Mouse (Mus musculus): Measurements from ENCODE around the gene Tmem40.

Gene Tmem40

DNA sequence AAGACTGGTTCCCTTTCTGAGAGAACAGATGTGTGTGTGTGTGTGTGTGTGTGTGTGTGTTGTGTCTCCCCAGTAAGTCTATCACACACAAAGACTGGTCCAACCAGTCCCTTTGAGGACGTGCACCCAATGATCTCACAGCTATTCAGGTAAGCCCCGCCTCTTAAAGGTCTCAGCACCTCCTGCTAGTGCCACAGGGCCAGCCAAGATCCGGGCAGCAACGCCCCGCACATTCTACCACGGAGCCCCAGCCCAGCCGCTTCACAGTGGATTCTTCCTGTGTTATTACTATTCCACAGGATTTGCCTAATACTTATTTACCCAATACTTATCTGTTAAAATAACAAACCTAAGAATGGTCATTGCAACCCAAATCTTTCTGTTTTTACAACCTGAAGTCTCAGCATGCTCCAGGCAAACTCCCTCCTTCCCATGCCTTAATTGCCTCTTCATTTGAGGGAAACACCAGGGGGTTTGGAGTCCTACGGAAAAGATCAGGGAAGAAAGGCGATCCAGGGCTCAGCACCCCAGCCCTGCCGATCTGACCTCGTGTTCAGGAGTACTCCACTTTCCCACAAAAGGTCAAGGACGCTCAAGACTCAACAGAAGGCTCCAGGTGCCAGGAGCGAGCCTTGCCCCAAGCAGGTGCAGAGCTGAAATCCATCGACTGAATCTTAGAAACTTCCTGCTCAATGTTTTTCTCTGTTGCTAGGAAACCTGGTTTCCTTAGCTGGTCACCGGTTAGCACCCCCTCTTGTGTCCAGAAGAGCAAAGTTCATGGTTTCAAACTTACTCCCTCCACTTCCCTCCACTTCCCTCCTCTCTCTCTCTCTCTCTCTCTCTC lies 44.3 kb downstream of the Tmem40 start:
- in situ Hi-C loops (cut with MboI; ENCODE audit: unreplicated experiment in 2 of 2) = no loop called here

DNA sequence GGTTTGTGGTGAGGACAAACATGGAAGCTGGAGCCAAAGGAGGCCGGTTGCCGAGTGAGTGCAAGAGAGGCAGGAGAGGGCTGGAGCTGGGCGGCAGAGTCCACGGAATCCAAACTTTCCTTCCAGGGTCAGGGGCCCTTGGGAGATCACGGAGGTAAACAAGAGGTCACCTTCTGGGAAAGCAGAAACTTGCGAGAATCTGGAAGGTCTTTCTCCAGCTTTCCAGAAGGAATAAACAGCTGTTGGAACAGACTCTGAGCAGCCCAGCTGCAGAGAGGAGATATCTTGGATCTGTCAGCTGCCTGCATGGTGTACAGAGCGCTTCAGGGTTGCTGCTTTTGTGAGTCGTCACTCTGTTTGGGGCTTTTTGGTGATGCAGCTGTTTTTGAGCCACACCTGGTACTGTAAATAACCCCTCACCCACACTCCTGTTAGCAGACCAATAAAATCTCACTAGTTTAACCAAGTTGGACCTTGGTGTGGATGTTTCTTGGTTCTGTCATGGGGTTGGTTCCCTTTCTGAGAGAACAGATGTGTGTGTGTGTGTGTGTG lies 45.0 kb downstream of the Tmem40 start:
- in situ Hi-C loops (cut with MboI; ENCODE audit: unreplicated experiment in 2 of 2) = no loop called here

DNA sequence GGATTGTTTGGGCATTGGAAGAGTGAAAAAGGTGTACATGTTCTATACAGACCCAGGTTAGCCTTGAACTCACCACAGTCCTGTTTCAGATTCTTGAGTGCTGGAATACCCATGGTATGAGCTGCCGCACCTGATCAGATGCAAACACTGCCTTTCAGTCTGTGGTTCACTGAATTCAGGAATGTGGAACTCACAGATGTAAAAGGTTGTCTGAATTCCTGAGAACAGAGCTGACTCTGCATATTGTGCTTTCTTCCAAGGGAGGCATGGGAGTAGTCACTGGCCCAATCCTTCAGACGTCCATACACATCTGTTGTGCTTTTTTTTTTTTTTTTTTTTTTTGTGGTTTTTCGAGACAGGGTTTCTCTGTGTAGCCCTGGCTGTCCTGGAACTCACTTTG lies 50.9 kb downstream of the Tmem40 start:
- in situ Hi-C loops (cut with MboI; ENCODE audit: unreplicated experiment in 2 of 2) = no loop called here

GRCm38 (mm10) chr6:115702901-115703300 lies 59.3 kb downstream of the Tmem40 start:
- in situ Hi-C loops (cut with MboI; ENCODE audit: unreplicated experiment in 2 of 2) = no loop called here

DNA sequence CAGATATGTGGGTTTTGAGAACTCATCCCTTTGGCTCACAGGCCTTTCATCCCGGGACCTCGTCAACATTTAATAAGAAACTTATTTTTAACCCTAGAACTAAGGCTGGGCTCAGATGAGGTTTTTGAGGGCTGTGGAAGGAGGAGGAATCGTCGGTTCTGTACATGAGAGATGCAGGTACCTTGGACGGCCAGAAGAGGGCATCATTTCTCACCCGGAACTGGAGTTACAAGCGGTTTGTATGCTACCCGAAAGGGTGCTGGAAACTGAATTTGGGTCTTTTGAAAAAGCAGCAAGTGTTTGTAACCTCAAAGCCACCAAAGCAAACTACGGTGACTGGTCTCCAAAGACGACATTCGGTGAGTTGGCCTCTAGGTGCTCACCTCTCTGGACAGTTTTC lies 60.9 kb downstream of the Tmem40 start:
- in situ Hi-C loops (cut with MboI; ENCODE audit: unreplicated experiment in 2 of 2) = no loop called here

GRCm38 (mm10) chr6:115700778-115701177 lies 61.4 kb downstream of the Tmem40 start:
- in situ Hi-C loops (cut with MboI; ENCODE audit: unreplicated experiment in 2 of 2) = no loop called here

DNA sequence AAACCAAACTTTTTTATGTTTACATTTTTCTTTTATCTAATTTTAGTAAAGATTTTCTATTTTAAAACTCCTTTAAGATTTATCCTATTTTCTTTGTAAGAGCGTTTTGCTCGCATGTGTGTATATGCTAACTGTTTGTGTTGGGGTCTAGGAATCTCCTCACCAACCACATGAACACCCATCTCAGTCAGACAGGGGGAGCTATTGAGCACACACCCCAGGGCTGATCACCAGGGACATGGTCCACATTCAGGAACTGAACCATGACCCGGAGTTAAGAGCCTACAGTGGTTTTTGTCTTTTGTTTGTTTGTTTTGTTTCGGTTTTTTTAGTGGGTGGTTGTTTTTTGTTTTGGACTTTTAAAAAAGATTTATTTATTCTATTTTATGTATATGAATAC lies 63.5 kb downstream of the Tmem40 start:
- in situ Hi-C loops (cut with MboI; ENCODE audit: unreplicated experiment in 2 of 2) = no loop called here

GRCm38 (mm10) chr6:115697739-115698558 lies 64.3 kb downstream of the Tmem40 start:
- in situ Hi-C loops (cut with MboI; ENCODE audit: unreplicated experiment in 2 of 2) = no loop called here

DNA sequence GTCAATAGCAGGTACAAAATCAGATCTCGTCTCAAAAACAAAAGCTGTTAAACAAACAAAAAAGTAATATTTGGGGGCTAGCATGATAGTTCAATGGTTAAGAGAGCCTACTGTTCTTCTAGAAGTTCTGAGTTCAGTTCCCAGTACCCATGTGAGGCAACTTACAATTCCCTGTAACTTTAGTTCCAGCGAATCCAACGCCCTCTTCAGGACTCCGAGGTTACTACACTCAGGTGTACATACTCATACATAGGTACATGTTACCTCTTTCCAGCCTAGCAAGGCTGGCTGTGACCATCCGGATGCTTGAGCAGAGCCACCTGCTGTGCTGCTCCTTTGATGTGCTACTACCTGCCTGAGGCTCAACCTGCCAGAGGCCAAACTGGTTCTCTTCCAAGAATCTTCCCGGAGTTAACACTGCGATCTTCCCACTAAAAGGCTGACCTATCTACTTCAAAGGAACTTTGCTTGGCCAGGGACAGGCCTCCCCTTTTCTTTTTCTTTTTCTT lies 65.4 kb downstream of the Tmem40 start:
- in situ Hi-C loops (cut with MboI; ENCODE audit: unreplicated experiment in 2 of 2) = no loop called here

GRCm38 (mm10) chr6:115695124-115695523 lies 67.1 kb downstream of the Tmem40 start:
- in situ Hi-C loops (cut with MboI; ENCODE audit: unreplicated experiment in 2 of 2) = no loop called here

DNA sequence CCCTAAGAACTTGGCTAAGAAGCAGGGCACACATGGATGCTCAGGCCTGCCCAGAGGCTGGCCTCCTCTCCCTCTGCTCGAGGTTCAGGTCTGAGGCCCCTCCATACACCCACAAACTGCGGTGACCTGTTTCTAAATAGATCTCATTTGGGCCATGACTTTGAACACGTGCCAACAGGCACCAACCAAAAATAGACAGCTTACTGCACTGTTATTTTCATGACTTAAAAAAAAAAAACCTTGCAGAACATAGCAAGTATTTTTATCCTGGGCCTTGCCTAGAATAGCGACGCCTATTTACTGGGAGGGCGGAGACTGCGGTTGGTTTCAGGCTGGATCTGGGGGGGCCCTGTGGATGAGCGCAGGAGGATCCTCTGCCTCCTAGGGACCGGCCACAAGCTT lies 67.8 kb downstream of the Tmem40 start:
- in situ Hi-C loops (cut with MboI; ENCODE audit: unreplicated experiment in 2 of 2) = no loop called here

GRCm38 (mm10) chr6:115692963-115693730 lies 69.1 kb downstream of the Tmem40 start:
- in situ Hi-C loops (cut with MboI; ENCODE audit: unreplicated experiment in 2 of 2) = no loop called here

GRCm38 (mm10) chr6:115692163-115692950 lies 69.9 kb downstream of the Tmem40 start:
- in situ Hi-C loops (cut with MboI; ENCODE audit: unreplicated experiment in 2 of 2) = no loop called here

DNA sequence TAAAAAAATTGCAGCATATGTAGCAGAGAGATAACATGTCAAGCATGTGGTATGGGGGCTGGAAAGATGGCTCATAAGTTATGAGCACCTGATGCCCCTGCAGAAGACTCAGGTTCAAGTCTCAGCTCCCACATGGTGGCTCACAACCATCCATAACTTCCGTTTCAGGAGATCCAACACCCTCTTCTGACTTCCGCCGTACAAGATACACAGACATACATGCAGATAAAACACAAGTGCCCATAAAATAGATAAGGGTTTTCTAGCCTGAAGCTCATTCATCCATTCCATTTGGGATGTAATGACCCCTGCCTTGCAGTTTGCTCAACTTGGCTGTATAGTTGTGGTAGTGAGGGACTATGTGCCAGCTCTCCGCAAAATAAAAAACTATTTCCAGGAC lies 72.1 kb downstream of the Tmem40 start:
- in situ Hi-C loops (cut with MboI; ENCODE audit: unreplicated experiment in 2 of 2) = no loop called here

GRCm38 (mm10) chr6:115688589-115688988 lies 73.6 kb downstream of the Tmem40 start:
- in situ Hi-C loops (cut with MboI; ENCODE audit: unreplicated experiment in 2 of 2) = no loop called here

- in situ Hi-C loops (cut with MboI; ENCODE audit: unreplicated experiment in 2 of 2) = no loop called here
Observed at GRCm38 (mm10) chr6:115687753-115688152, 74.5 kb downstream of the Tmem40 start.

DNA sequence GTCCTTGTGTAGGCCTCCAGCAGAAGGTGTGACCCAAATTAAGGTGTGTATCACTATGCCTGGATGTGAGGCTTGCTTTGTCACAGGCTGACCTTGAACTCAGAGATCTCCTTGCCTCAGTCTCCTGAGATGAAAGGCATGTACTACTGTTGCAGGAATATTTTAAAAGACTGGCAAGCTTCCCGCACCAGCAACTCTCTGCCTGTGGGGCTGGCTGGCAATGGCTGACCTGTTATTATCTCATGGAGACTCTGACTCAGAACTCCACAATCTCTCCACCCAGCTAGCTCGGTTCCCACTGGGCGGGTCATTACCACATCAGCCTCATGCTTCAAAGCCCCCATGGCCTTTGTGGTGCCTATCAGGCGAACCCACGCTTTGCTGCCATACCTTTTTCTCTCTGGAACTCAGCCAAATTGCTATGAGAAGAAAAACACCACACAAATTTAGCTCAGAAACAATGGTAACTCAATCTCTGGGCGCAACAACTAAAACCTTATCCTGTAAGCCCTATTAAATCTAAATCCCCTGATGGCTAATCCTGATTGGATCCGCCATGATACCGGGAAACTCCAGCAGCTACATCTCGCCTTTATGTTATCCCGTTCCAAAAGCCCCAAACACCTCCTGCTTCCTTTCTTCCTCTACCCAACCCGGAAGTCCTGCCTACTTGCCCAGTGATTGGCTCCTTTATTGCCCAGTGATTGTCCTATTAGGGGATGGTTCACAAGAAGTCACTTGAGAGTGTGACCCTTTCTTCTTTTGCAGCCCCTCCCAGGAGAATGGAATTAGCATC lies 77.2 kb downstream of the Tmem40 start:
- in situ Hi-C loops (cut with MboI; ENCODE audit: unreplicated experiment in 2 of 2) = no loop called here

GRCm38 (mm10) chr6:115684271-115684670 lies 77.9 kb downstream of the Tmem40 start:
- in situ Hi-C loops (cut with MboI; ENCODE audit: unreplicated experiment in 2 of 2) = no loop called here

GRCm38 (mm10) chr6:115681066-115681465 lies 81.1 kb downstream of the Tmem40 start:
- in situ Hi-C loops (cut with MboI; ENCODE audit: unreplicated experiment in 2 of 2) = no loop called here

Data from v-Abl transformed pro-B cells (cell line).